Mouse (Mus musculus) hindbrain, postnatal 0 days (tissue): ENCODE measurements around the gene Frmd4b. TPM values are rescaled to one million over a fixed set of nuclear protein-coding genes. Genes with fewer than 3 reads are reported as not detected.

ENCODE experiments used
- ATAC-seq: fragments of 200-750 bp; cut with Nextera tagmentation; 2 replicates; pipeline ENCODE4 v1.8.0; 2017; ENCODE audit warnings: mild to moderate bottlenecking, moderate TSS enrichment, moderate library complexity
- DNase-seq: peaks from one replicate; pipeline ENCODE4 v3.0.0-alpha.2; 2015; ENCODE audit warnings: low spot score
- H3K27ac ChIP-seq: fragments of 300-500 bp; sonication (generic); 2 replicates; pipeline ENCODE4 v1.5.1; 2014; ENCODE audit warnings: mild to moderate bottlenecking
- H3K27me3 ChIP-seq: fragments of 300-500 bp; sonication (generic); 2 replicates; pipeline ENCODE4 v1.6.1; 2014; ENCODE audit warnings: low read length, mixed read lengths; ENCODE audit not compliant: insufficient read depth
- H3K36me3 ChIP-seq: fragments of 300-500 bp; sonication (generic); 2 replicates; pipeline ENCODE4 v1.6.1; 2014; ENCODE audit warnings: low read length, mixed read lengths; ENCODE audit not compliant: insufficient read depth
- H3K4me1 ChIP-seq: fragments of 300-500 bp; sonication (generic); 2 replicates; pipeline ENCODE4 v1.6.1; 2014; ENCODE audit warnings: antibody characterized with exemption, low read length, mixed read lengths; ENCODE audit not compliant: insufficient read depth
- H3K4me2 ChIP-seq: fragments of 300-500 bp; sonication (generic); 2 replicates; pipeline ENCODE4 v1.6.1; 2014; ENCODE audit warnings: low read depth, mild to moderate bottlenecking, low read length, moderate library complexity, mixed read lengths
- H3K4me3 ChIP-seq: fragments of 300-500 bp; sonication (generic); 2 replicates; pipeline ENCODE4 v1.5.1; 2014; ENCODE audit warnings: low read length
- H3K9ac ChIP-seq: fragments of 300-500 bp; sonication (generic); replicated peaks from 2 replicates; pipeline ENCODE4 v1.6.1; 2014; ENCODE audit warnings: mild to moderate bottlenecking, low read length, moderate library complexity, mixed read lengths
- H3K9me3 ChIP-seq: fragments of 300-500 bp; sonication (generic); 2 replicates; pipeline ENCODE4 v1.6.1; 2016; ENCODE audit warnings: low read length, mixed read lengths
- CTCF ChIP-seq: IDR thresholded peaks from 2 replicates; pipeline ENCODE4 v1.5.1; 2016; ENCODE audit warnings: antibody characterized with exemption, control low read depth, low read depth
- WGBS: fragments of 180-500 bp; shearing (Covaris S2); extraction: QIAGEN DNeasy Blood & Tissue Kit; methylation state at CpG from one replicate; pipeline ENCODE4 v1.1.7; 2014; 5-methylcytosine and 5-hydroxymethylcytosine counted together
- polyA plus RNA-seq: library from polyadenylated mRNA; unstranded; fragments of >200 nt; fragmentation: Nextera tagmentation; extraction: Ambion mirVana; gene quantifications from 2 replicates; pipeline ENCODE4 v1.2.1, GENCODE M21; 2015
- total RNA-seq: library from RNA; depleted of rRNA; stranded (reverse); fragments of >200 nt; gene quantifications from 2 replicates; pipeline ENCODE4 v1.2.3, GENCODE M21; 2014

Frmd4b gene
- total and polyA plus RNA-seq, 2 experiments from 2014 or later: 12.6 to 20.2 TPM

DNA sequence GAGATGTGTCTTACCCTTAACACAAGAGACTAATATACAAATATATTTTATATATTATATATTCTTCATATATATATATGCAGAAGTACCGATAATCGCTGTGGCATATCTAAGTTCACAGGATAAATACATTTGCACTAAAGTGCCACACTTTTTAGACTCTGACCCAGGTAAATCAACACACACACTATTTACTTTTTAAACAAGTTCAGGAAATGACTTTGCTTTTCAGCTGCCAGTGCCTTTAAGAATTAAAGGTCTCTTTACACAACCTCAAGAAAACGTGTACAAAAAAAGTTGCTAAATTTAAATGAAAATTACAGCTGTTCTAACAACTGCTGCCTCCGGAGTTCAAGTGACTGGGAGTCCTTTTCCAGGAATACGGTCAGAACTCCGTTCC lies 264.0 kb downstream of the Frmd4b start:
- WGBS: 58% methylated on average over 6 of the region's 6 CpGs
- TF ChIP-seq CTCF: no peak
- H3K4me1 ChIP-seq: peaks cover 3% of the 10 kb centered on the region; the same call in 1 of the 2 replicates
- H3K9ac ChIP-seq: no peak overlapping the region
- no peak overlapping the region for H3K4me2 ChIP-seq
- no peaks in the 10 kb centered on the region for H3K9me3 ChIP-seq
- ATAC-seq: no peak
- DNase-seq: no peak
- H3K4me3 ChIP-seq: no peak overlapping the region
- H3K36me3 ChIP-seq: no peaks in the 10 kb centered on the region
- no peak overlapping the region for H3K27ac ChIP-seq
- H3K27me3 ChIP-seq: no peaks in the 10 kb centered on the region

DNA sequence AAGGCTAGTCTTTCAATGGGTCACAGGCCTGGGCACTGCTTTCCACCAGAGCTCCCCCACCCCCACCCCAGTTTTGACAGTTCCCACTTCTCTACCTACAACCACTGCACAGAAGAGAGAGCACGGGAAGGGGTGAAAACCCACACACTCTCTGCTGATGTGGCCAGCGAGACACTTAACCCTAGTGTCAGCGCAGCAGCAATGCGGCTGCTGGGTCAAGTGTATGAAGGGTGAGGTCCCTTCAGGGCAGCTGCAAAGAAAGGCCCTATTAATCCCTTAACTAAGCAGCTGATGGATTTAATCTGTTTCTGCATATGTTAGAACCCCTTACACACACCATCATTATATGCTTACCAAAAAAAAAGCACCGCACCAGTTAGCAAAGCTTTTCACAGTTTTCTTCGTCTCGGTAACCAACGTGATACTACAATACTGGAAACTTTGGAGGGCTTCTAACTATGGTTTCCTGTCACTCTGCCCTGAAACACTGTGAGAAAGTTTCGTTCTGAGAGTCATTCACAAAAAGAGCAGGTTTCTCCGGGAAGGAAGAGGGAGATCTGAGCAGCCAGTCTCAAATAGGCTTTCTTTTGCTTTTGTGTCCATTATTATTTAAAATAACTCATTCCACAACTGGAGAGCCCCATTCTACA lies 264.7 kb downstream of the Frmd4b start:
- TF ChIP-seq CTCF: no peak
- 43% methylated on average over 10 of the region's 10 CpGs for WGBS
- Histone ChIP-seq H3K9me3 (no peaks in the 10 kb centered on the region), H3K9ac (no peak overlapping the region), H3K27ac (no peak overlapping the region), H3K4me3 (no peak overlapping the region), H3K36me3 (no peaks in the 10 kb centered on the region), H3K4me1 (peaks cover 3% of the 10 kb centered on the region; the same call in 1 of the 2 replicates), H3K4me2 (no peak overlapping the region), H3K27me3 (no peaks in the 10 kb centered on the region)
- DNase-seq (no peak), ATAC-seq (no peak)

DNA sequence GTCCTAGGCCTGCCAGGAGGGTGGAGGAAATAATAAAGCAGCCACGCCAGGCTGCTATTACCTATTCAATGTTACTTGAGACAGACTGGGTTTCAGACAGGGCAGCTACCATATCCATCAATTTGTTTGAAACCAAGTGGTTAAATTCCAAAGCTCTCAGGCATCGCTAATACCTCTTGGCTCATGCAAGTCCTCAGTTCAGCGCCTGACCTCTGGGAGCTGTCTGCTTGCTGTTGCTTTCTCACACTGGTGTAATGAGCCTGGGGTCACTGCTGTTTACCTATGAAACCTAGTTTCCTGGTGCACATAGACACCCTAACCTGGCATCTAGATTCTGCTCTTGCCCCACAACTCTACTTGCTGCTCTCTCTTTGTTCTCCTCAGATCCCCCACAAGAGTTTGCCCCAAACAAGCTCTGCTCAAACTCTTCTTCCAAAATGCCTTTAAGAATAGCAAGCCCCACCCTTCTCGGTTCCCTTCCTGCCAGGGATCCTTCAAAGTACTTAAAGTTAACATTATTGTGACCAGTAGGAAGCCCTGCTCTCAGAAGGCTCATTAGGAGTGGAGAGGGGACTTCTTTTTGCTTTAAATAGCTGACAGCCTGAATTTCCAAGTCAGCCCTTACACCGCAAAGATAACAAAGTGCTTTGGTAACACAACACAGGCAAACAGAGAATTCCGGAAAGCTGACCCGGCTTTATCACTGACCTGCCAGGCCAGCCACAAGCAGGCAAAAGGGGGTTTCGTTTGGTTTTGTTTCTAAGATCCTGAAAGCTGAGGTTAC lies 267.8 kb downstream of the Frmd4b start:
- Histone ChIP-seq H3K4me3 (no peak overlapping the region), H3K27me3 (no peaks in the 10 kb centered on the region), H3K4me1 (no peaks in the 10 kb centered on the region; the same call in 1 of the 2 replicates), H3K9ac (no peak overlapping the region), H3K36me3 (no peaks in the 10 kb centered on the region), H3K27ac (no peak overlapping the region), H3K9me3 (no peaks in the 10 kb centered on the region), H3K4me2 (no peak overlapping the region)
- ATAC-seq: no peak
- WGBS: 39% methylated on average over 8 of the region's 8 CpGs
- no peak for TF ChIP-seq CTCF
- no peak for DNase-seq

DNA sequence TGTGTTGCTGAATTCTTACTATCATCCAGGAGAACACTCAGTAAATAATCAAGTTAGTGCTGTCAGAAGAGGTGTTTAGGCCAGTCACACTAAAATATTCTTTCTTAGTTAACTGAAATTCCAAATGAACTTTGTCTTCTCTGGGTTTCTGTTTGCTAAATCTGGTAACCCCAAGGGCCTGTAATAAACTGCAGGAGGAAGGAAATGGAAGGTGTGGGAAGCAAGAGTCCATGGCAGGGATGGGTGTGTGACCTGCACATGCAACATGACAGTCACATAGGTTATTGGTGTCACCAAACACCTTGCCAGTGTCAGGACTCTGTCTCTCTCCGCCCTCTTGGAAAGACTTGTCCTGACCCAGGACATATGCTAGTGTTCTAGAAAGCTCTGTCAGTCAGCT lies 270.4 kb downstream of the Frmd4b start:
- Histone ChIP-seq H3K27me3 (no peaks in the 10 kb centered on the region), H3K9ac (no peak overlapping the region), H3K4me2 (no peak overlapping the region), H3K9me3 (no peaks in the 10 kb centered on the region), H3K4me1 (no peaks in the 10 kb centered on the region), H3K36me3 (no peaks in the 10 kb centered on the region), H3K27ac (no peak overlapping the region), H3K4me3 (no peak overlapping the region)
- no peak for ATAC-seq
- no peak for TF ChIP-seq CTCF
- no peak for DNase-seq
- WGBS: 90% methylated on average over 1 of the region's 1 CpGs

DNA sequence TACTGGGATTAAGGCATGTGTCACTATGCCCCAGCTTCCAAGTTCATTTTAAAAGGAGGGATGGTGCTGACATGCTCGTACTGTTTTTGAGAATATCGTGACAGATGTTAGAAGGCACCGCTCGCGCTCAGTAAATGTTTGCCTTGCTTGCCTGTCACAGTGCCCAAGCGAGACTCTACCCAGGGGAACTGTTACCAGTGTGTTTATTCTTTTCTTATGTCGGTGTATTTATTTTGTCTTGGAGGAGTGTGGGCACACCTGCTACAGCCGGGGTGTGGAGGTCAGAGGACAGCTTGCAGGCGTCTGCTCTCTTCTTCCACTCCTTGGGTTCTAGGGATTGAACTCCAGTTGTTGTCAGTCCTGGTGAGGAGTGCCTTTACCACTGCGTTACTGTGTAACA lies 270.8 kb downstream of the Frmd4b start:
- Histone ChIP-seq H3K9ac (no peak overlapping the region), H3K4me2 (no peak overlapping the region), H3K36me3 (no peaks in the 10 kb centered on the region), H3K27me3 (no peaks in the 10 kb centered on the region), H3K9me3 (no peaks in the 10 kb centered on the region), H3K27ac (no peak overlapping the region), H3K4me1 (no peaks in the 10 kb centered on the region), H3K4me3 (no peak overlapping the region)
- ATAC-seq (no peak), DNase-seq (no peak)
- WGBS: 58% methylated on average over 10 of the region's 10 CpGs
- no peak for TF ChIP-seq CTCF

DNA sequence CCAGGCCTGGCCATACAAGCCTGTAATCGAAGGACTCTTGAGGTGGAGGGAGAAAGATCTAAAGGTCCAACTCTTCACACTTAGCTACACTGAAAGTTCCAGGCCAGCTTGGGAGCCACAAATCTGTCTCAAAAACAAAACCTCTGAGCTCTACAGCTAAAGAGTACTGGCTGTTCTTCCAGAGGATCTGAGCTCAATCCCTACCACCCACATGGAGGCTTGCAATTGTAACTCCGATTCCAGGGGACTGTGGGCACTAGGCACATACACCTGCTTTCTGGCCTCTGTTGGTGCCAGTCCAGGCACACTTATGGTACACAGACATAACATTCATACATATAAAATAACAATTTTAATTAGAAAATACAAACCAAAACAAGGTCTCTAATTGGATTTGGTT lies 271.4 kb downstream of the Frmd4b start:
- ATAC-seq: no peak
- H3K36me3 ChIP-seq: no peaks in the 10 kb centered on the region
- no peak for DNase-seq
- no peak overlapping the region for H3K4me3 ChIP-seq
- H3K4me2 ChIP-seq: no peak overlapping the region
- 96% methylated on average over 2 of the region's 2 CpGs for WGBS
- no peaks in the 10 kb centered on the region for H3K9me3 ChIP-seq
- TF ChIP-seq CTCF: no peak
- H3K4me1 ChIP-seq: no peaks in the 10 kb centered on the region
- H3K27me3 ChIP-seq: no peaks in the 10 kb centered on the region
- no peak overlapping the region for H3K9ac ChIP-seq
- no peak overlapping the region for H3K27ac ChIP-seq

DNA sequence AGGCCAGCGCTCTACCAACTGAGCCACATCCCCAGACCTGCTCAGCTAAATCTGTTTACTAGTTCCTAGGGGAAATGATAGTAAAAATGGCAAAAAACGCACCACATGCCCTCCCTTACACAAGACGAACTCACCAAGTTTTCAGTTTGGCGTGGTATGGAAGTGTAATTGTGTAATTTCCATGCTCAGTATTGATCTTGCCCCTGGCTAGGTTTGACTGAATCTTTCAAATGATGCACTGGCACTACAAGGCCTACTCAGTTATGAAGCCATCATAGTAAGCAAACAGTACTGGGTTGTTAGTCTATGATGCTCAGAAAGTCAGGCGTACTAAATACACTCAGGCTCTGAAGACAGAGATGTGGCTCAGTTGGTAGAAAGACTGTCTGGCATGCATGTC lies 275.2 kb downstream of the Frmd4b start:
- H3K4me3 ChIP-seq: no peak overlapping the region
- H3K9me3 ChIP-seq: no peaks in the 10 kb centered on the region
- 95% methylated on average over 5 of the region's 5 CpGs for WGBS
- ATAC-seq (no peak), DNase-seq (no peak)
- no peaks in the 10 kb centered on the region for H3K36me3 ChIP-seq
- no peaks in the 10 kb centered on the region for H3K27me3 ChIP-seq
- no peak overlapping the region for H3K4me2 ChIP-seq
- TF ChIP-seq CTCF: no peak
- no peaks in the 10 kb centered on the region for H3K4me1 ChIP-seq
- no peak overlapping the region for H3K9ac ChIP-seq
- no peak overlapping the region for H3K27ac ChIP-seq
